Mouse (Mus musculus): ENCODE results near the gene Naip5. TPM values are rescaled to one million over a fixed set of nuclear protein-coding genes. Genes with fewer than 3 reads are reported as not detected.
"Not testable (repeated sequence)": the region's sequence is repeated elsewhere in the genome, so short reads cannot be mapped to it uniquely, and the experiment has no call there.

Naip5 gene
- total RNA-seq (2017): 10.0 and 11.7 TPM in 2 replicates

DNA sequence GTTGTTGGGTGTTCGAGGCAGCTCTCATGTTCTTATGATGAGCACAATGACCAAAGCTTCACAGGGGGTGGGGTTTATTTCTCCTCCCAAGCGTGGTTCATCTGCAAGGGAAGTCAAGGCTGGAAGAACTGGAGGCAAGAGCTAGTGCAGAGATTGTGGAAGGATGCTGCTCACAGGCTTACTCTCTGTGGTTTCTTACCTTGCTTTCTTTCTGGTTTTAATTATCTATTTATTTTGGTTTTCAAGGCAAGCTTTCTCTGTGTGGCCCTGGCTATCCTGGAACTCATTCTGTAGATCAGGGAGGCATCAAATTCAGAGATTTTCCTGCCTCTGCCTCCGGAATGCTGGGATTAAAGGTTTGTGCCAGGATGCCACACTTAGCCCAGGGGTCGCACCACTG, at the start of gene Naip5:
Gene Naip5 (minus strand): TSS at position 101 of the 400 bp plus-strand sequence.
- ATAC-seq (replicated peaks; ENCODE audit: low read depth, poor library complexity, severe bottlenecking): not testable (repeated sequence)

DNA sequence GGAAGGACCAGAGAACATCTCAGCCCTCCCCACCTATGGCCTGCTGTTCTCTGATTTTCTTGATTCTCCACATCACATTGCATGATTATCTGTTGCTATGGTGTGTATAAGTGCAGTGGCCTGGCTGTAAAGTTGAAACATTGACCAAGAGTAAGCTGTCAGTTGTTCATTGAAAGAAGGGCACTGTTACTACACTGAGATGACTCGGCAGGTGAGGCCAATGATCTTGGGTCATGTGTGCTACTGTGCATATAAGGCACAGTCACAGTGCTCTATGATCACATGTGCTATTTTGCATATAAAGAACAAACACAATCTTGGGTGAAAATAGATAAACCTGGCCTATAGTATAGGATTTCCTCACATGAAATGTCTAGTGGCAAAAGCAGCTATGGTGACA, 38.5 kb upstream of the Naip5 start:
- no peak for ATAC-seq (replicated peaks; ENCODE audit: low read depth, poor library complexity, severe bottlenecking)

DNA sequence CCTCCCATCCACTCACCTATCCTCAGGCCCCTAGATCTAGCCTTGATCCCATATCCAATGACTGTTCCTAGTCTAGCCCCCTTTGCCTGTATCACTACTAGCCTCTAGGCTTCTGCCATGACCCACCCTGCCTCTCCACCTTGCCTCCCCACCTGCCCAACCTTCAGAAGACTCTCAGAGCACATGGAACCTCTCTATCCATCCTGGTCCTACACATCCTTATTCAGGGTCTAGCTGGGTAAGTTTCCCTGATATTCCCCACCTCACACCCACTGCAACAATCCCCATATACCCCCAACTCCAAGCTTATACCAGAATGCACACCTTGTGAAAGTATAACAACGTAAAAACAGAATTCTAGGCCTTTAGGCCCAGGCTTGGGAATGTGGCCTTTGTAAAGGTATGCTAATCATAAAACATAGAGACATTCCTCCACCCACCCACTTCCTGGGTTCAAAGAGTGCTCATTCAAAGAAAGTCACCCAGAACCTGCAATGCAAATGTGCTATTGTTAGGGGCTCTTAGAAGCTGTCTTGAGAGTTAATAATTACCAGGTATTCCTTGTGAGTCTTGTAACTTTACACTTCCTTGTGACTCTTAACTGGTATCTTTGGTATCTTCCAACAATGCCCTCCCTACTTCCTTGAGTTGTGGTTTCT, 25.5 kb upstream of the Naip5 start:
- not testable (repeated sequence) for ATAC-seq (replicated peaks; ENCODE audit: low read depth, poor library complexity, severe bottlenecking)

DNA sequence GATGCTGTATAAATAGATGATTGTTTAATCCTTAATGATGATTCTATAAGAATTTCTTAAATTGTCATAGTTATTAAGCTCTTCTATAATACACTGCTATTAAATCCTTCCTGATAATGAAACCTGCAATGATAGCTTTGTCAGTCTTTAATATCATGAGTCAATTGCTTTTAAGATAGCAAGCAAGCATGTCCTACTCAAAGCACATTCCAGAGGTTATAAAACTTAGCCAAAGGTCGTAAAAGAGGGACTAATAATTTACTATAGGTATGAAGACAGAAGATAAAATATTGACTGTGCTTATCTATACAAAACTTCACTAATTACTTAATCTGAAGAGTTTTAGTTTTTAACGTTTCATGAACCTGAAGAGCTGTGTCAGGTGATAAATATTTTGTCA, 10.9 kb upstream of the Naip5 start:
- ATAC-seq (replicated peaks; ENCODE audit: low read depth, poor library complexity, severe bottlenecking): not testable (repeated sequence)

DNA sequence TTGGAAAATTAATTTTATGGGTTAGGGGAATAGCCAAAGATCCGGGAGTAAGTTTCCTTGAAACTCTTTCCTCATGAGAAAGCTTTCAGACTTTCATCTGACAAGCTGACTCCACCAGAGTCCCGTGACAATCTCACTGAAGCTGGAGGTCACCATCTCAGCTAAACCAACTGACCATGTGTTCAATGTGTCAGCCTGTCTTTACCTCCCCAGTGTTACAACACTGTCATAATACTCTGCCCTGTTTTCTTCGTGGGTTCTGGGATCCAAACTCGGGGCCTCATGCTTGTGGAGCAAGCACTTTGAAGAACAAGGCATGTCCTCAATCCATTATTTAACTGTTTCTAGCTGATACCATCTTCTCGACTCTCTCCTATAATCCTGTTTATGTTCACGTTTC, 9.8 kb upstream of the Naip5 start:
- not testable (repeated sequence) for ATAC-seq (replicated peaks; ENCODE audit: low read depth, poor library complexity, severe bottlenecking)

DNA sequence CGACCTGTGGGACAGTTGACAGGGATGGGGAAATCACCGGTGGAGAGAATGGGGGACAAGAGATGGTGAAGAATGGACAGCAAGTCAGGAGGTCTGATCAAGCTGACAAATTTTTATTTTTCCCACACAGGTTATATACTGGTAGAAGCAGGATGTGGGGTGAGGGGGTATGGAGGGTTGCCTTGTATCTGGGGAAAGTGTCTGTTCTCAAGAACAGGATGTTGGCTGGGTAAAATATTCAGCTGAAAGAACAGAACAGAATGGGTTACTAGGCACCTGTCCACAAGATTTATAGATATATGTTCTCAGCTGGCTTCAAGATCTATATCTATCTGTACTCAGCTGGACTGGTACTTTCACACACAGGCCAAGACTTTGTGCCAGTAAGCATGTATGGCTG, 5.8 kb upstream of the Naip5 start:
- not testable (repeated sequence) for ATAC-seq (replicated peaks; ENCODE audit: low read depth, poor library complexity, severe bottlenecking)

DNA sequence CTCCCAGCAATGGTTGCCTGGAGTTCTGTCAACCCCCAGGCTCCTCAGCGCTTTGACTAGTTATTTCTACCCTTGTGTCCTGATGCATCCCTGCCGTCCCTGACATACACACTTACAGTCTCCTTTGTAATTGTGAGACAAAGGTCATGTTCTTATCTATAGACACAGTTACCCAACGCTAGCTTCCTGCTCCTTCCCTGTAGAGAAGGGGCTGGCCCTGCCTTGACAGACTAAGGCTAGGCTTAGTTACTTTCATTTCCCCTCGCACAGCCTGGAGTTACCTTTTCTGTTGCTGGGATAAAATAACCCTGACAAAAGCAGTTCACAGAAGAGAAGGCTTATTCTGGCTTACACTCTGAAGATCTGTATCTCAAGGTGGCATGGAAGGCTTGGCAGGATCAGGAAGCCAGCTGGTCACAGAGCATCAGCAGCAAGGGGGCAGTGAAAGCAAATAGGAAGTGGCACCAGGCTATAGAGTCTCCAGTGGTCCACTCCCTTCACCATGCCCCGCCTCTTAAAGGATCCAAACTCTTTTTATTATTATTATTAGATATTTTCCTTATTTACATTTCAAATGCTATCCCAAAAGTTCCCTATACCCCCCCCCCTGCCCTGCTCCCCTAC, 885 bp upstream of the Naip5 start:
- ATAC-seq (replicated peaks; ENCODE audit: low read depth, poor library complexity, severe bottlenecking): peak; percentile 98

DNA sequence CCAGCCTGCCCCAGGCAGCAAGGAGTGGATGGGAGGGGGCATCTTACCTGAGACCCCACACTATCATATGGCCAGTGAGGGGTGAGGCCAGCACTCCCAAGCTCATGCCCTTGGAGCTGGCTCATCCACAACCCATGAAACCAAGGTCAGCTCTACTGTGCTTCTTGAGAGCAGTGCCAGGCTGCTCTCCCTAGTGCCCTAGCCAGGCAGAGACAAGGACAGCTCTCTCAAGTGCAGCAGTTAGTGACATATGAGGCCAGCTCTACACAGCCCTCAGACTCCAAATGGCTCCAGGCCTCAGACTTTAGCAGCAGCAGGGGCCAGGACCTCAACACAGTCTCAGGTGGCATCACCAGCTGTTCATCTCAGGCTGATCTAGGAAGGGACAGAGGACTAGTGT, 2.4 kb downstream of the Naip5 start:
- no peak for ATAC-seq (replicated peaks; ENCODE audit: low read depth, poor library complexity, severe bottlenecking)

DNA sequence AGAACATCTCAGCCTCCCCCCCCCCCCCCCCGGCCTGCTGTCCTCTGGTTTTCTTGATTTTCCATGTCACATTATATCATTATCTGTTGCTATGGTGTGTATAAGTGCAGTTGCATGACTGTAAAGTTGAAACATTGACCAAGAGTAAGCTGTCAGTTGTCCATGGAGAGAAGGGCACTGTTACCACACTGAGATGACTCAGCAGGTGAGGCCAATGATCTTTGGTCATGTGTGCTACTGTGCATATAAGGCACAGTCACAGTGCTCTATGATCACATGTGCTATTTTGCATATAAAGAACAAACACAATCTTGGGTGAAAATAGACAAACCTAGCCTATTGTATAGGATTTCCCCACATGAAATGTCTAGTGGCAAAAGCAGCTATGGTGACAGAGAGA, 32.4 kb downstream of the Naip5 start:
- not testable (repeated sequence) for ATAC-seq (replicated peaks; ENCODE audit: low read depth, poor library complexity, severe bottlenecking)

DNA sequence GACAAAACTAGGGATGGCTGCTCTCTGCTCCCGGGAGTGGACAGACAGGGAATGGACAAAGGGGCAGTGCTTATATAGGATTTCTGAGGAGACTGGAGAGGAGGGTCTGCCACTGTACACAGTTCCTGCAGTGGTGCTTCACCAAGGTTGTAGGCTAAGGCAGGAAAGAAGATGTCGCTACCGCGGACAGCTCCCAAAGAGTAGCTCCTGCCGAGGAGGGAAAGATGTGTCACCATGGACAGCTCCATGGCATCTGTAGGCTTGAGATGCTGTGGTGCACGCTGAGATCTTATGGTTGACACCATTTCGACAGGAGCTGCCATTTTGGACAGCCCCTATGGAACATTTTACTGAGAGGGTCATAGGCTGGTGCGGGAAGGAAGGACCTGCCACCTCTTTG, 35.6 kb downstream of the Naip5 start:
- ATAC-seq (replicated peaks; ENCODE audit: low read depth, poor library complexity, severe bottlenecking): peak; percentile 98

DNA sequence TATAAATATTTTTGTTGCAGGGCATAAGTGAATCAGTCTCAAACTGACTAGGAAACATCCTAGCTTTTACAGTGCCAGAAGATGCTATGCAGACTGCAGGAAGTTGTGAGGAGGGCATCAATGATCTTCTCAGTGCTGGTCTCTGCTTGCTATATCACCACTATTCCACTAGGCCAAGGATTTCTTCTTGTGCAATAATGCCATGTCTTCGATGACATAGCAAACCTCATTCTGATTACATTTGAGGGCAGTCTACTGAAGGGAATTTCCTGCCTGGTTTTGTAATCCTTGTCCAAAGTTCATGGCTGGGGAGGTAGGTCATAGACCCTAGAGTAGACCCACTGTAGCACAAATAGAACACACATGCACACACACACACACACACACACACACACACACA, 42.8 kb downstream of the Naip5 start:
- ATAC-seq (replicated peaks; ENCODE audit: low read depth, poor library complexity, severe bottlenecking): no peak; the same call in 1 of the 2 replicates

DNA sequence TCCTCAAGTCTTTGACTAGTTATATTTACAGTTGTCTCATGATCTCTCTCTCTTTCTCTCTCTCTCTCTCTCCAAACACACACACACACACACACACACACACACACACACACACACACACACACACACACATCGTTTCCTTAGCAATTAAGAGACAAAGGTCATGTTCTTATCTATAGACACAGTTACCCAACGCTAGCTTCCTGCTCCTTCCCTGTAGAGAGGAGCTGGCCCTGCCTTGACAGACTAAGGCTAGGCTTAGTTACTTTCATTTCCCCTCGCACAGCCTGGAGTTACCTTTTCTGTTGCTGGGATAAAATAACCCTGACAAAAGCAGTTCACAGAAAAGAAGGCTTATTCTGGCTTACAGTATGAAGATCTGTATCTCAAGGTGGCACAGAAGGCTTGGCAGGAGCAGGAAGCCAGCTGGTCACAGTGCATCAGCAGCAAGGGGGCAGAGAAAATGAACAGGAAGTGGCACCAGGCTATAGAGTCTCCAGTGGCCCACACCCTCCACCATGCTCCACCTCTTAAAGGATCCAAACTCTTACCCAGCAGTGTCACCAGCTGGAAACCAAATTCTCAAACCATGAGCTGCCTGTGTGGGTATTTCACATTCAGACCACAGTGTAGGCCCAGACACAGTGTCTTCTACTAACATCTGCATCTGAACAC, 44.3 kb downstream of the Naip5 start, which contains the start of gene Naip2:
Gene Naip2 (minus strand): TSS at position 434 of the 675 bp plus-strand sequence.
- ATAC-seq (replicated peaks; ENCODE audit: low read depth, poor library complexity, severe bottlenecking): peak; percentile 94

DNA sequence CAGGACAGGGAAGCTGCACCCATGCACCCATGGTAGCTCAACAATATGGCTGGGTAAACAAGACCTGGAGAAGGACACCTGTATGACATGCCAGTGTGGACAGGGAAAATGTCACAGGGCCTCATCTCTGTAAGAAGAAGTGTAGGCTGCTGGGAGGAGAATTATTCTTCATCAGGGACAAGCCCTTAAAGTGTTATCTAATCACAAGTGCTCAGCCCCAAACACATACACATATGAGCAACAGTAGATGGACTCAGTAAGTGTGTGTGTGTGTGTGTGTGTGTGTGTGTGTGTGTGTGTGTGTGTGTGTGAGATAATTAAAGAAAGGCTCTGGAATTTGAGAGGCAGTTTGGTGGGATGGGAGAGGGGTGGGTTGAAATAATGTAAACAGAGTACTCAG, 45.3 kb downstream of the Naip5 start:
- no peak for ATAC-seq (replicated peaks; ENCODE audit: low read depth, poor library complexity, severe bottlenecking)

DNA sequence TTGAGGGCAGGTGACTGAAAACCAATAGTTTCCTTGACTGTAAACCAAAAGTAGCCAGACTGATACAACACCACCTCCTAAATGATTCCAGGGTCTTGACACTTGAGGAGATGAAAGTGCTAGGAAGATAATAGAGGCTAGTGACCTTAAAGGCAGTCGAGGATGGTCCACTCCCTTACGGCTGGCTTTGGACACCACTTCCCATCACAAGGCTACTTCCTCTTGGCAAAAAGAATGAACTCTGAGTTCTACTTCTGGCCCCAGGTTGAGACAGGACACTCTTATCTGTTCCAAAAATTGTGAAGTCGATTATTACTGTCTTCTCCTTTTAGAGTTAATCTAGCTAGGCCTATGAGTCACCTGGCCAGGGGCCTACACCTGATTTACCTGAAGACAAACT, 50.7 kb downstream of the Naip5 start:
- no peak for ATAC-seq (replicated peaks; ENCODE audit: low read depth, poor library complexity, severe bottlenecking)

DNA sequence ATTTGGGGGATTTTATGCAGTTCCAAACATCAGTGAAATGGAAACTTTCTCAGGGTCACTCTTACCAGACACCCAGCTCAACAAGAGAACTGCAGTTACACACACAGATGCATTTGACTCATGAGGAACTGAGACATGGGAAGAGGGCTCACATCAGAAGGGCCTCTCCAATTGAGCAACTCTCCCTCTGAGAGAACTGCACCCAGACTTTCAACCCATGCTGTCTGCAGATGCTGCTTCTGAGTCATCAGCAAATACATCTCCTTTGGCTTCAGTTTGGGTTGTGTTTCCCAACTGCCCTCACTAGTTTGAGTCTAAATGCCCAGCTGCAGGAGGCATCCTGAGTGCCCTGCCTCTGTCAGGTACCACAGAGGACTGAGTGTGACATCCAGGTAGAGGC, 63.0 kb downstream of the Naip5 start:
- peak; percentile 83 for ATAC-seq (replicated peaks; ENCODE audit: low read depth, poor library complexity, severe bottlenecking)

DNA sequence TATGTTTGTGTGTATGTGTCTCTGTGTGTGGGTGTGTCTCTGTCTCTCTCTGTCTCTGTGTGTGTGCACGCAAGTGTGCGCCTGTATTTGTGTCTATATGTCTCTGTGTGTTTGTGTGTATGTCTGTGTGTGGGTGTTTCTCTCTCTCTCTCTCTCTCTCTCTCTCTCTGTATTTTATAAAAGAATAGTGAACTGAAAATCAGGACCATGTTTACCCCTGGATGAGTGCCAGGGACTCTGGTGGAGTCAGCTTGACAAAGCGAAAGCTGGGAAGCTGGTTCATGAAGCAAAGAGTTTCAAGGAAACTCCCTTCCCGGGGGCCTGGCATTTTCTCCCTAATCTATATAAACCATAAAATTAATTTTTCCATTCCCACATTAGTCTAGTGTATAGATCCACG, 71.8 kb downstream of the Naip5 start:
- not testable (repeated sequence) for ATAC-seq (replicated peaks; ENCODE audit: low read depth, poor library complexity, severe bottlenecking)

DNA sequence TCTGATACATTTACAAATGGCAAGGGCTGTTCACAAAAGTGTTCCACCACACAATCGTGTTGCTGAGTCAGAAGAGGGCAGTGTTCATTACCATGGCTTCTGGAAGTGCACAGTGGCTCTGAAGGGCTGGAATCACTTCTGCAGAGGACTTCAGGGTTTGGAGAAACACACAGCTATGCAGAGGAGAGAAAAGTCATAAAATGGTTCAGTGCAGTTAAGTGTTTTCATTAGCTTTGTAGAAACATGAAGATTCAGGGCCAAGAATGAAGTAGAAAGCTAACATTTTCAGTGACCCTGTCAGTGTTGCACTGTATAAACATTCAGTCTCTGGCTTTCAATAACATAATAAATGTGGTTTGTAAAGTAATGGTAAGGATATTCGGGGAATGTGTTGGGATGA, 79.7 kb downstream of the Naip5 start:
- not testable (repeated sequence) for ATAC-seq (replicated peaks; ENCODE audit: low read depth, poor library complexity, severe bottlenecking)

DNA sequence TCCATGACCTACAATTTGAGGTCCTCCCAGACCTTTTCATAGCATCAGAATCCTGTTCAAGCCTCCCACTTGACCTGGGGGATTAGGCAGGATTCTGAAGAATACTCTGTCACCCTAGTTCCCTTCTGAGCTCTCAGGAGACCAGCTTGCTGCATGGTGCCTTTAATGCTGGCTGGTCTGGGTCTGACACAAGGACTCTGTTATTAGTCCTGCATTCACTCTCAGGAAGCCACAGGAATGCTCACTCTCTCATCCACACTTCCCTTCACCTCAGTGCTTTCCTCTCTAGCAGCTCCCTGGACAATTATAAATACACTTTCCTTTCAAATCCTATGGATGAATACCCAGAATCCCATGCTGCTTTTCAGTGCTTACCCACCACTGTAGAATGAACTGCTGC, 83.7 kb downstream of the Naip5 start:
- not testable (repeated sequence) for ATAC-seq (replicated peaks; ENCODE audit: low read depth, poor library complexity, severe bottlenecking)

All from common myeloid progenitor, adult 5-6 weeks (primary cell).